Mouse (Mus musculus) CH12.LX (cell line): ENCODE measurements around the gene Ttc39b. TPM values are rescaled to one million over a fixed set of nuclear protein-coding genes. Genes with fewer than 3 reads are reported as not detected.

ENCODE experiments used
- DNase-seq: peaks from one replicate; pipeline ENCODE4 v3.0.0-alpha.2; 2013; ENCODE audit errors: extremely low read depth
- H3K27ac ChIP-seq: 2 replicates; pipeline ENCODE4 v1.5.1; 2012; ENCODE audit warnings: low read depth, mild to moderate bottlenecking, control low read depth, moderate library complexity; ENCODE audit not compliant: insufficient read depth
- H3K27me3 ChIP-seq: replicated peaks from 2 replicates; pipeline ENCODE3; 2012; ENCODE audit warnings: inconsistent platforms
- H3K36me3 ChIP-seq, 2 experiments: replicated peaks in 1 of 2; 2 replicates each; pipeline versions ENCODE3 to v1.6.1; 2012; ENCODE audit warnings: inconsistent platforms in 1 of 2, low read length in 1 of 2, mild to moderate bottlenecking in 1 of 2, mixed read lengths in 1 of 2, moderate library complexity in 1 of 2; ENCODE audit not compliant: control insufficient read depth in 1 of 2, insufficient read depth in 1 of 2
- H3K4me1 ChIP-seq, 2 experiments: 2 replicates each; pipeline ENCODE4 v1.6.1; 2012; ENCODE audit warnings: inconsistent platforms in 1 of 2, moderate library complexity in 1 of 2; ENCODE audit not compliant: insufficient read depth in 2 of 2, control insufficient read depth in 1 of 2
- H3K4me2 ChIP-seq: 2 replicates; pipeline ENCODE4 v1.6.1; 2012; ENCODE audit warnings: low read depth, mild to moderate bottlenecking, control low read depth; ENCODE audit not compliant: poor library complexity, insufficient read depth, severe bottlenecking
- H3K4me3 ChIP-seq, 3 experiments: fragments of 150-350 bp in 1 of 3; sonication (generic) in 1 of 3; replicated peaks in 1 of 3; 2 replicates each; pipeline versions ENCODE3 to v1.5.1; 2011 to 2012; ENCODE audit warnings: low read depth in 2 of 3, low read length in 2 of 3, mild to moderate bottlenecking in 2 of 3, moderate library complexity in 2 of 3, control low read depth in 1 of 3, improper control_type of control experiment in 1 of 3, inconsistent platforms in 1 of 3, mixed read lengths in 1 of 3; ENCODE audit not compliant: poor library complexity in 1 of 3
- H3K79me2 ChIP-seq: replicated peaks from 2 replicates; pipeline ENCODE4 v1.6.1; 2012; ENCODE audit warnings: mild to moderate bottlenecking, moderate library complexity; ENCODE audit not compliant: control insufficient read depth, poor library complexity, insufficient read depth, severe bottlenecking; ENCODE audit errors: extremely low read depth
- H3K9ac ChIP-seq: 2 replicates; pipeline ENCODE4 v1.6.1; 2012; ENCODE audit warnings: low read depth, mild to moderate bottlenecking, control low read depth, moderate library complexity; ENCODE audit not compliant: insufficient read depth
- H3K9me3 ChIP-seq: replicated peaks from 2 replicates; pipeline ENCODE3; 2012; ENCODE audit warnings: low read length, inconsistent platforms, mixed read lengths
- CHD2 ChIP-seq: IDR thresholded peaks from 2 replicates; pipeline ENCODE4 v1.6.1; 2011; ENCODE audit warnings: low read length, improper control_type of control experiment
- E2F4 ChIP-seq: IDR thresholded peaks from 2 replicates; pipeline ENCODE4 v1.6.1; 2011; ENCODE audit warnings: low read depth, low read length, improper control_type of control experiment; ENCODE audit not compliant: insufficient replicate concordance
- GABPA ChIP-seq: IDR thresholded peaks from 2 replicates; pipeline ENCODE4 v1.6.1; 2012; ENCODE audit warnings: low read depth, low read length, improper control_type of control experiment, inconsistent platforms; ENCODE audit not compliant: insufficient replicate concordance
- JUN ChIP-seq: IDR thresholded peaks from 2 replicates; pipeline ENCODE4 v1.6.1; 2011; ENCODE audit warnings: low read depth, mild to moderate bottlenecking, low read length, improper control_type of control experiment, moderate library complexity; ENCODE audit not compliant: insufficient read depth
- JUND ChIP-seq: conservative IDR thresholded peaks from 2 replicates; pipeline ENCODE4 v1.6.1; 2011; ENCODE audit warnings: low read depth, low read length, improper control_type of control experiment
- KAT2A ChIP-seq: IDR thresholded peaks from 2 replicates; pipeline ENCODE4 v1.6.1; 2012; ENCODE audit warnings: low read length, improper control_type of control experiment, inconsistent platforms; ENCODE audit not compliant: insufficient replicate concordance
- MAX ChIP-seq: IDR thresholded peaks from 2 replicates; pipeline ENCODE4 v1.6.1; 2011; ENCODE audit warnings: low read length, improper control_type of control experiment
- MEF2A ChIP-seq: IDR thresholded peaks from 2 replicates; pipeline ENCODE4 v1.6.1; 2014; ENCODE audit warnings: low read depth, mild to moderate bottlenecking, inconsistent platforms, low read length, improper control_type of control experiment, borderline replicate concordance
- MYC ChIP-seq: IDR thresholded peaks from 2 replicates; pipeline ENCODE4 v1.6.1; 2011; ENCODE audit warnings: low read depth, mild to moderate bottlenecking, improper control_type of control experiment, low read length
- NELFE ChIP-seq: IDR thresholded peaks from 2 replicates; pipeline ENCODE4 v1.6.1; 2011; ENCODE audit warnings: low read depth, low read length, improper control_type of control experiment
- RCOR1 ChIP-seq: conservative IDR thresholded peaks from 2 replicates; pipeline ENCODE4 v1.6.1; 2012; ENCODE audit warnings: low read depth, mild to moderate bottlenecking, inconsistent platforms, low read length, improper control_type of control experiment
- TBP ChIP-seq: conservative IDR thresholded peaks from 2 replicates; pipeline ENCODE4 v1.6.1; 2011; ENCODE audit warnings: low read depth, low read length, improper control_type of control experiment
- ZC3H11A ChIP-seq: IDR thresholded peaks from 2 replicates; pipeline ENCODE4 v1.6.1; 2012; ENCODE audit warnings: low read depth, mild to moderate bottlenecking, inconsistent platforms, low read length, improper control_type of control experiment
- dilution Hi-C: fragments of 300-500 bp; cut with MboI; formaldehyde crosslinking; loops from 2 replicates; pipeline ENCODE4 v1.14.3; 2020; ENCODE audit warnings: low sequenced_read_pairs; ENCODE audit not compliant: extremely low pct_unique_long_range_greater_than_20kb, extremely low pct_ligation_motif_present
- in situ Hi-C: fragments of 300-500 bp; cut with MboI; formaldehyde crosslinking; loops from 3 replicates; pipeline ENCODE4 v1.14.3; 2019; ENCODE audit warnings: low sequenced_read_pairs, low pct_ligation_motif_present, low pct_unique_long_range_greater_than_20kb, mixed read lengths
- polyA plus RNA-seq: library from polyadenylated mRNA; unstranded; fragments of >175 nt; gene quantifications from 2 replicates; pipeline ENCODE4 v1.2.1, GENCODE M21; 2012; ENCODE audit warnings: low read depth; ENCODE audit not compliant: insufficient read length
- total RNA-seq, 2 experiments: library from RNA; depleted of rRNA; stranded (reverse); fragments of 300-350 nt in 1 of 2; fragments of >200 nt in 1 of 2; gene quantifications; 2 replicates each; pipeline ENCODE4 v1.2.3; 2012 to 2014

Ttc39b gene
- total and polyA plus RNA-seq, 3 experiments, result 12.6 to 16.7 (median 15.7) TPM

DNA sequence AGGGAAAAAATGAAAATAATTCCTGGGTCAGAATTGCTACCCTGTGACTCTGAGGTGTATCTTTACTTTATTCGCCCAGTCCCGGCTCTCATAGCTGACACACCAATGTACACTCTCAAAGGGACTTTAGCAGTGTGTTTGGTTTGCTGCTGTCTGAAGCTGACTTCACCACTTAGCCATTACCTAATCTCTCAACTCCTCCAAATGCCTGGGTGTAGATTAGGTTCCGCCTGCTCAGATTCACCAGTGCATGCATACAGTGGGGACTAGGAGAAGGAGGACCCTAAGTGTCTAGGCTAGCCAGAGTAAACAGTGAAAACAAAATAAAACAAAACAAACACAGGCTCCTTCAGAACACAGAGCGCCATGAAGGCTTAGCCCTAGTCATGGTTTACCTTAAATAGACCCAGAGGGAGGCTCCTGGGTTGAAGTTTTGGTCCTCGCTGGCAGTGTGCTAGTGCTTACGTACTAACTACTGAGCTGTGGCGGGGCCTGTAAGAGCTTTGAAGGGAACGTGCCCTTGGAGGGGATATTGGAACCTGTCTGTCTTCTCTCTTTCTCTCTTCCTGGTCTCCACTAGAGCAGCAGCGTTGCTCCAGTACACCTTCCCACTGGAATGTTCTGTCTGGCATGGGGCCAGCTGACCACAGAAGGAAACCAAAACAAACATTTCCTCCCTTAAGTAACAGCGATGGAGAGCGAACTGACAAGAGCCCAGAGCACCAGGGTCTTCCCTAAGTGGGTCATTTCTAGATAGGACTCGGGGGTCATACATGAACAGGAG, 16.2 kb downstream of the Ttc39b start:
- no peak overlapping the region for H3K4me2 ChIP-seq
- no peak for DNase-seq
- H3K36me3 ChIP-seq, result peaks cover 0 to 17% of the 10 kb centered on the region in 2 experiments
- dilution Hi-C loops, result no loop called here
- TF ChIP-seq JUN, result no peak
- H3K27me3 ChIP-seq, result no peaks in the 10 kb centered on the region
- in situ Hi-C loops, result loop anchor here (25.0 kb wide), 1 partner anchor 204 kb away; no protein-coding TSS in a partner anchor
- no peak overlapping the region for H3K9ac ChIP-seq
- peaks cover 8% of the 10 kb centered on the region for H3K79me2 ChIP-seq
- no peak overlapping the region for H3K27ac ChIP-seq
- H3K4me1 ChIP-seq, result peaks cover 3 to 21% of the 10 kb centered on the region in 2 experiments; a peak in 3 of 4 replicates
- H3K4me3 ChIP-seq, result no peak overlapping the region
- H3K9me3 ChIP-seq, result no peaks in the 10 kb centered on the region

- Histone ChIP-seq H3K9me3 (no peaks in the 10 kb centered on the region), H3K4me2 (no peak overlapping the region), H3K79me2 (peaks cover 4% of the 10 kb centered on the region), H3K27me3 (no peaks in the 10 kb centered on the region), H3K9ac (no peak overlapping the region), H3K4me1 (peaks cover 5 to 24% of the 10 kb centered on the region in 2 experiments; a peak in 3 of 4 replicates), H3K4me3 (no peak overlapping the region), H3K36me3 (peaks cover 0 to 14% of the 10 kb centered on the region in 2 experiments), H3K27ac (no peak overlapping the region)
- dilution Hi-C loops (no loop called here), in situ Hi-C loops (loop anchor here (25.0 kb wide), 1 partner anchor 205 kb away; no protein-coding TSS in a partner anchor)
- no peak for DNase-seq
- TF ChIP-seq ZC3H11A (no peak), GABPA (no peak), MYC (no peak), E2F4 (no peak), RCOR1 (no peak), JUND (no peak), TBP (no peak), NELFE (no peak), KAT2A (no peak), MAX (no peak)
Observed at GRCm38 (mm10) chr4:83306879-83307278, 17.2 kb downstream of the Ttc39b start.

DNA sequence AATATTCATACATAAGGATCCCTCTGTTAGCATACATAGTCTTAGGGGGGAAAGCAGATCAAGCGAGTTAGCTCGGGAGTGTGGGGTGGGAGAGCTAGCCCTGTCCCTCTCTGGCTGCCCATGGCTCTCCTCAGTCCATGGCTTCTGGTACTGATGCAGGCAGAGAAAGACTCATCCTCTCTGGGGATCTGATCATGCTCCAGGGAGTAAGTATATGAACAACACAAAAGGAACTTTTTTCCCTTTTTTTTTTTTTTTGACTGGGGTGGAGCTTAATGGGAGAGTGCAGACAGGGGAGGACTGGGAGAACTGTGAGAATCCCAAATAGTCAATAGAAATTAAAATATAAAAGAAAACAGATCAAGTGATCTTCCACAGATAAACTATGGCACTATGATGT, 19.0 kb downstream of the Ttc39b start:
- dilution Hi-C loops, result no loop called here
- DNase-seq, result no peak
- H3K4me2 ChIP-seq, result no peak overlapping the region

More for the DNA sequence above, 19.0 kb downstream of the Ttc39b start:
- in situ Hi-C loops, result loop anchor here (25.0 kb wide), 1 partner anchor 207 kb away; no protein-coding TSS in a partner anchor
- Histone ChIP-seq H3K27ac (no peak overlapping the region), H3K36me3 (peaks cover 0 to 5% of the 10 kb centered on the region in 2 experiments), H3K27me3 (no peaks in the 10 kb centered on the region), H3K4me3 (no peak overlapping the region), H3K4me1 (peaks cover 2 to 12% of the 10 kb centered on the region in 2 experiments; a peak in 2 of 4 replicates), H3K9me3 (no peaks in the 10 kb centered on the region), H3K79me2 (peaks cover 7% of the 10 kb centered on the region), H3K9ac (no peak overlapping the region)
- TF ChIP-seq CHD2, result no peak
- no peak for TF ChIP-seq MEF2A
